Mouse (Mus musculus): ENCODE results near the gene Ctc1.

Gene Ctc1

GRCm38 (mm10) chr11:69051771-69052170 lies 36.1 kb downstream of the Ctc1 start:
- no peak for DNase-seq

- DNase-seq, result no peak
These were observed 37.2 kb downstream of the Ctc1 start for GRCm38 (mm10) chr11:69052824-69053421.

- no peak for DNase-seq
These were observed 38.1 kb downstream of the Ctc1 start for GRCm38 (mm10) chr11:69053848-69054247.

GRCm38 (mm10) chr11:69058265-69058664 lies 42.6 kb downstream of the Ctc1 start:
- no peak for DNase-seq

- DNase-seq, result peak; percentile 31
These were observed 43.1 kb downstream of the Ctc1 start for GRCm38 (mm10) chr11:69058729-69059356.

- DNase-seq, result peak; percentile 96
These were observed 43.8 kb downstream of the Ctc1 start, which contains the start of gene Borcs6 for GRCm38 (mm10) chr11:69059357-69059974. Gene Borcs6 (plus strand): TSS chr11:69059717.

- peak; percentile 72 for DNase-seq
These were observed 44.3 kb downstream of the Ctc1 start for GRCm38 (mm10) chr11:69059975-69060411.

- DNase-seq, result peak; percentile 51
These were observed 44.9 kb downstream of the Ctc1 start for GRCm38 (mm10) chr11:69060448-69061254.

GRCm38 (mm10) chr11:69061255-69061912 lies 45.7 kb downstream of the Ctc1 start:
- DNase-seq, result no peak

- peak; percentile 78 for DNase-seq
These were observed 46.6 kb downstream of the Ctc1 start for GRCm38 (mm10) chr11:69062194-69062760.

GRCm38 (mm10) chr11:69062761-69063224 lies 47.1 kb downstream of the Ctc1 start:
- peak; percentile 96 for DNase-seq

- DNase-seq, result peak; percentile 86
These were observed 47.9 kb downstream of the Ctc1 start for GRCm38 (mm10) chr11:69063413-69064201.

- DNase-seq, result no peak
These were observed 48.8 kb downstream of the Ctc1 start for GRCm38 (mm10) chr11:69064259-69065133.

- DNase-seq, result no peak
These were observed 49.7 kb downstream of the Ctc1 start for GRCm38 (mm10) chr11:69065394-69065925.

- DNase-seq, result peak; percentile 29
These were observed 50.6 kb downstream of the Ctc1 start for GRCm38 (mm10) chr11:69066163-69066861.

GRCm38 (mm10) chr11:69066956-69067355 lies 51.2 kb downstream of the Ctc1 start:
- peak; percentile 86 for DNase-seq

- DNase-seq, result no peak
These were observed 51.9 kb downstream of the Ctc1 start for GRCm38 (mm10) chr11:69067601-69068000.

GRCm38 (mm10) chr11:69070093-69070492 lies 54.4 kb downstream of the Ctc1 start:
- no peak for DNase-seq

- peak; percentile 93 for DNase-seq
These were observed 55.0 kb downstream of the Ctc1 start, which contains the start of gene Tmem107 for GRCm38 (mm10) chr11:69070590-69071222. Gene Tmem107 (plus strand): TSS chr11:69070806.
